Mouse (Mus musculus): ENCODE data around the gene Erich6. TPM values are rescaled to one million over a fixed set of nuclear protein-coding genes. Genes with fewer than 3 reads are reported as not detected.
A peak's percentile ranks its signal among the peaks of the same experiment; 100 is the strongest.

Erich6 gene
- total and polyA plus RNA-seq, 2 experiments from 2014 or later: not detected

DNA sequence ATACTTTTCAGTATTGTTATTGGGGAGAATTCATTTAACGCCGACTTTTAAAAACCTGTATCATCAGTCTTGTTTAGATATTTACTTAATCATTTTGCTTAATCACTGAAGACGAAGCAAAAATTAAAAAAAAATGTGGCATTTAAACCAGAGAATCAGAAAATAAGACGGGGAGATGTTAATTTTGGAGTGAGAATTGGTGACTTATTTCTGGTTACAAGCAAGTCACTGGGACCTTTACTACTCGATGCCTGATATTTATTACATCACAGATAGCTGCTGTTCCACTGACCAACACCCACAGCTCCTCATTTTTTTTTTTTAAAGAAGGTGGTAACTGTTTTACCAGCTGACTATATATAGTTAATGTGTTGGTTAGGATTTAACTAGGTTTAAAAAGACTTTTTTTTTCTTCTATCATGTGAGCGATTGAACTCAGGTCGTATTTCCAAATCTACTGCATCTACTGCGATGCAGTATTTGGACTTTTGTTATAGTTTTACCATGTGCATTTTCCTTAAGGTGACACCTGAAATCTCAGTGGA, 59.4 kb downstream of the Erich6 start:
- no peaks in the 10 kb centered on the region for H3K9me3 ChIP-seq (replicated peaks; ENCODE audit: control insufficient read depth, low read length)
- no peak for ATAC-seq (ENCODE audit: insufficient read depth, low read depth)
- TF ChIP-seq EP300 (IDR thresholded peaks at IDR 0.05; ENCODE audit: low read depth): no peak
- TF ChIP-seq CTCF (IDR thresholded peaks at IDR 0.05; ENCODE audit: low read depth): no peak

DNA sequence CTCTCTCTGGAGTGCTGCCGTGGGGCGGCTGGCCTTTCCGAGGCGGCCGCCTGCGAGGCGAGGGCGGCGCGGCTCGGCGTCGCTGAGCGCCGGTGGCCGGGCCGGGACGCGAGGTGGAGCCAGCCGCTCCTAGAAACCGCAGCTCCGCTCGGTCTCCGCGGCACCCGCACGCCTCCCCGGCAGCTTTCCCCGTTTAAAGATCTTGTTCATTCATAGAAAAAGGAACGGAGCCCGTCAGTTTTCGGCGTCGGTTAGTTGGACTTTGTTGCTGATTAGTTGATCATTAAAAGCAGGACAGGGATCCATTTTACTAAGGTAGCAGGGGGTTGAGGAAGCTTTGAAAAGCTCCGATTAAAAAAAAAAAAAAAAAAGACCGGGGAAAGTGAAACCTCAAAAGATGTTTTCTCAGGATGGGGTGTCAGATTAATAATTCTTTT, 59.9 kb downstream of the Erich6 start:
- peak; percentile 25 for DNase-seq (ENCODE audit: low spot score)
- 0 out of 2 replicates have a peak, but pooled peaks cover 7% of the 10 kb centered on the region for H3K36me3 ChIP-seq (replicated peaks; ENCODE audit: control insufficient read depth, insufficient read depth, low read length)
- WGBS: under 1% methylated on average over 35 of the region's 36 CpGs

More for the DNA sequence above, 59.4 kb downstream of the Erich6 start:
- 10% methylated on average over 8 of the region's 8 CpGs for WGBS
- Histone ChIP-seq H3K4me3 (ENCODE audit: low read depth, low read length) (peak overlapping the region; percentile 80), H3K4me2 (ENCODE audit: low read depth, low read length) (peak overlapping the region; percentile 70), H3K36me3 (replicated peaks; ENCODE audit: control insufficient read depth, insufficient read depth, low read length) (0 out of 2 replicates have a peak, but pooled peaks cover 7% of the 10 kb centered on the region), H3K4me1 (ENCODE audit: control insufficient read depth, insufficient read depth) (peaks cover 20% of the 10 kb centered on the region), H3K27me3 (ENCODE audit: control insufficient read depth, insufficient read depth, low read length) (no peaks in the 10 kb centered on the region), H3K27ac (ENCODE audit: low read depth) (peak overlapping the region; percentile 98), H3K9ac (replicated peaks; ENCODE audit: low read depth, low read length) (peak overlapping the region; percentile 94)
- peak; percentile 23 for DNase-seq (ENCODE audit: low spot score)

DNA sequence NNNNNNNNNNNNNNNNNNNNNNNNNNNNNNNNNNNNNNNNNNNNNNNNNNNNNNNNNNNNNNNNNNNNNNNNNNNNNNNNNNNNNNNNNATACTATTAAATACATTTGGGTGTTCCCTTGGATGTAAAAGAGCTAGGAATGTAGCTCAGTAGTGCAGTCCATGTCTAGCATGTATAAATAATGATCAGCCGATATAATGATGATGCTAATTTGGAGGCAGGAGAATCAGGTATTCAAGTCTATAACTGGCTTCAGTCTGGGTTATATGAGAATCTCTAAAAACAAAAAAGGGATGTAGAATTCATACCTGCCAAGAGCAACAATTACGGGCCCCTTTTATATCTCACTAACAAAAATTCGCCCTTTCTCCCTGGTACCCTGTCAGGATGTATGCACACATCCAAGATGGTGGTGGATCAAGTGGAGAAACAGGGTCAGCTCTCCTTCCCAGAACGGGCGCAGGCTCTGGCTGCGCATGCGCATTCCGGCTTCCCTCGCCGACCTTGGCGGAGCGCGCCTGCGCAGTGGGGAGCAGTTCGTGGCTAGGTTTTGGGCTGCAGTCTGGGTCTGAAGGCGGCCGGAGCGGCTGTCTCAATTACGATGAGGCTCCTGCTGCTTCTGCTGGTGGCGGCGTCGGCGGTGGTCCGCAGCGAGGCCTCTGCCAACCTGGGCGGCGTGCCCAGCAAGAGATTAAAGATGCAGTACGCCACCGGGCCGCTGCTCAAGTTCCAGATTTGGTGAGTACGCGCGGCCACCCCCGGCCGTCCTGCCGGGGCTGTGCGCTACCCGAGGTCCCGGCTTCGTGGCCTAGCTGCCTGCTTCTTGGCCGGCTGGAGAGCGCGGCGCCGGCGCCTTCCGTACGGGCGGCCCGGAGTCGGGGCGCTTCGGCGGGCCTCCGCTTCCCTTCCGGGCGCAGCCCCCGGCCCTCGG, 60.6 kb downstream of the Erich6 start, which contains the start of gene Selenot:
Gene Selenot (plus strand): TSS at position 500 of the 930 bp plus-strand sequence.
- WGBS: 2% methylated on average over 58 of the region's 59 CpGs
- Histone ChIP-seq H3K27me3 (ENCODE audit: control insufficient read depth, insufficient read depth, low read length) (no peaks in the 10 kb centered on the region), H3K4me1 (ENCODE audit: control insufficient read depth, insufficient read depth) (peaks cover 8% of the 10 kb centered on the region), H3K9ac (replicated peaks; ENCODE audit: low read depth, low read length) (peak within 1 kb of the TSS; percentile 94), H3K36me3 (replicated peaks; ENCODE audit: control insufficient read depth, insufficient read depth, low read length) (0 out of 2 replicates have a peak, but pooled peaks cover 7% of the 10 kb centered on the region), H3K27ac (ENCODE audit: low read depth) (peak within 1 kb of the TSS; percentile 98), H3K4me3 (ENCODE audit: low read depth, low read length) (peak within 1 kb of the TSS; percentile 80), H3K4me2 (ENCODE audit: low read depth, low read length) (peak within 1 kb of the TSS; percentile 70), H3K9me3 (replicated peaks; ENCODE audit: control insufficient read depth, low read length) (no peaks in the 10 kb centered on the region)
- TF ChIP-seq EP300 (IDR thresholded peaks at IDR 0.05; ENCODE audit: low read depth) (no peak), CTCF (IDR thresholded peaks at IDR 0.05; ENCODE audit: low read depth) (no peak)
- DNase-seq (ENCODE audit: low spot score): peak; percentile 96
- peak; percentile 95 for ATAC-seq (ENCODE audit: insufficient read depth, low read depth)

More for the DNA sequence above, 59.9 kb downstream of the Erich6 start:
- TF ChIP-seq CTCF (IDR thresholded peaks at IDR 0.05; ENCODE audit: low read depth) (no peak), EP300 (IDR thresholded peaks at IDR 0.05; ENCODE audit: low read depth) (no peak)
- peak overlapping the region; percentile 94 for H3K9ac ChIP-seq (replicated peaks; ENCODE audit: low read depth, low read length)
- peak; percentile 68 for ATAC-seq (ENCODE audit: insufficient read depth, low read depth)
- peak overlapping the region; percentile 98 for H3K27ac ChIP-seq (ENCODE audit: low read depth)
- H3K27me3 ChIP-seq (ENCODE audit: control insufficient read depth, insufficient read depth, low read length): no peaks in the 10 kb centered on the region
- H3K4me2 ChIP-seq (ENCODE audit: low read depth, low read length): peak overlapping the region; percentile 70
- H3K4me3 ChIP-seq (ENCODE audit: low read depth, low read length): peak overlapping the region; percentile 80
- no peaks in the 10 kb centered on the region for H3K9me3 ChIP-seq (replicated peaks; ENCODE audit: control insufficient read depth, low read length)
- H3K4me1 ChIP-seq (ENCODE audit: control insufficient read depth, insufficient read depth): peaks cover 15% of the 10 kb centered on the region

DNA sequence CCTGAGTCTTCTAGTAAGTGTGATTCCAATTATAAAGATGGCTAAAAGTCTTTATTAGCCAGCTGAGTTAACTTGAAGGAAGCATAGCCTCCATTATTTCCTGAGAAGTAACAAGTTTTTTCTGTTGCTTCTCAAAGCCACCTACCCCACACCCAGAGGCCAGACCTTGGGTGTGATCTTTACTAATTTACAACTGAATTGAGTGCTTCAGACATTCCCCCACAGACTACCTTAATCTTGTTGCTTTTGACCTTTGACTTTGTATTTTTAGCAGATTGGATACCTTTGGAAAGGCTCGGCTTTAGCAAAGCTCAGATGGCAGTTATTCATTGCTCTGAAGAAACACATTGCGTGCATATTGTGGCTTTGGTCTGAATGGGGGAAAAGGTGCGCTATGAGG, 66.2 kb downstream of the Erich6 start:
- Histone ChIP-seq H3K27ac (ENCODE audit: low read depth) (no peak overlapping the region), H3K9me3 (replicated peaks; ENCODE audit: control insufficient read depth, low read length) (no peaks in the 10 kb centered on the region), H3K4me2 (ENCODE audit: low read depth, low read length) (no peak overlapping the region), H3K27me3 (ENCODE audit: control insufficient read depth, insufficient read depth, low read length) (no peaks in the 10 kb centered on the region), H3K9ac (replicated peaks; ENCODE audit: low read depth, low read length) (no peak overlapping the region), H3K36me3 (replicated peaks; ENCODE audit: control insufficient read depth, insufficient read depth, low read length) (no peaks in the 10 kb centered on the region), H3K4me1 (ENCODE audit: control insufficient read depth, insufficient read depth) (no peaks in the 10 kb centered on the region), H3K4me3 (ENCODE audit: low read depth, low read length) (no peak overlapping the region)
- TF ChIP-seq EP300 (IDR thresholded peaks at IDR 0.05; ENCODE audit: low read depth): no peak
- no peak for TF ChIP-seq CTCF (IDR thresholded peaks at IDR 0.05; ENCODE audit: low read depth)
- WGBS: 83% methylated on average over 3 of the region's 3 CpGs
- no peak for ATAC-seq (ENCODE audit: insufficient read depth, low read depth)
- no peak for DNase-seq (ENCODE audit: low spot score)

Other genes starting within 250 kb of the Erich6 start
- 35.8 and 61.0 TPM in 2 replicates for gene Tsc22d2, start 222.5 kb downstream of the Erich6 start, total RNA-seq (2014; rRNA removed; ENCODE audit: low replicate concordance)
- gene Tsc22d2, start 222.5 kb downstream of the Erich6 start, polyA plus RNA-seq (2015; fragmentation: Nextera tagmentation; extraction: Ambion mirVana): 6.9 and 7.4 TPM in 2 replicates
- 45.3 and 69.3 TPM in 2 replicates for gene Eif2a, start 111.4 kb downstream of the Erich6 start, total RNA-seq (2014; rRNA removed; ENCODE audit: low replicate concordance)
- 27.6 and 29.1 TPM in 2 replicates for gene Eif2a, start 111.4 kb downstream of the Erich6 start, polyA plus RNA-seq (2015; fragmentation: Nextera tagmentation; extraction: Ambion mirVana)
- 59.5 and 59.7 TPM in 2 replicates for gene Serp1, start 111.3 kb downstream of the Erich6 start, total RNA-seq (2014; rRNA removed; ENCODE audit: low replicate concordance)
- 59.5 and 60.7 TPM in 2 replicates for gene Serp1, start 111.3 kb downstream of the Erich6 start, polyA plus RNA-seq (2015; fragmentation: Nextera tagmentation; extraction: Ambion mirVana)
- 147 and 177 TPM in 2 replicates for gene Selenot, start 60.6 kb downstream of the Erich6 start, total RNA-seq (2014; rRNA removed; ENCODE audit: low replicate concordance)
- 17.1 and 17.9 TPM in 2 replicates for gene Selenot, start 60.6 kb downstream of the Erich6 start, polyA plus RNA-seq (2015; fragmentation: Nextera tagmentation; extraction: Ambion mirVana)
- gene Siah2, start 55.2 kb upstream of the Erich6 start, total RNA-seq (2014; rRNA removed; ENCODE audit: low replicate concordance): 14.5 and 14.8 TPM in 2 replicates
- gene Siah2, start 55.2 kb upstream of the Erich6 start, polyA plus RNA-seq (2015; fragmentation: Nextera tagmentation; extraction: Ambion mirVana): 3.9 and 5.1 TPM in 2 replicates
- gene Mindy4b-ps, start 185.1 kb upstream of the Erich6 start, total RNA-seq (2014; rRNA removed; ENCODE audit: low replicate concordance): 0.23 and 0.27 TPM in 2 replicates
- 0.16 and 0.52 TPM in 2 replicates for gene Mindy4b-ps, start 185.1 kb upstream of the Erich6 start, polyA plus RNA-seq (2015; fragmentation: Nextera tagmentation; extraction: Ambion mirVana)
- gene Clrn1, start 248.1 kb upstream of the Erich6 start, total RNA-seq (2014; rRNA removed; ENCODE audit: low replicate concordance): not detected in 2 replicates
- gene Clrn1, start 248.1 kb upstream of the Erich6 start, polyA plus RNA-seq (2015; fragmentation: Nextera tagmentation; extraction: Ambion mirVana): not detected in 2 replicates

All from heart, postnatal 0 days (tissue).